Mouse (Mus musculus): ENCODE results near the gene Ndufaf1.

Ndufaf1 gene

GRCm38 (mm10) chr2:119618199-119618982, 44.2 kb downstream of the Ndufaf1 start, which contains the start of the genes Nusap1 and Oip5:
TSS of gene Nusap1 (plus strand) at chr2:119618298.
TSS of gene Oip5 (minus strand) at chr2:119618469.
- in situ Hi-C loops (cut with MboI, MseI), result no loop called here

- in situ Hi-C loops (cut with MboI, MseI), result no loop called here
Observed at GRCm38 (mm10) chr2:119617841-119618198, 44.8 kb downstream of the Ndufaf1 start.

- in situ Hi-C loops (cut with MboI, MseI), result no loop called here
Observed at GRCm38 (mm10) chr2:119607023-119607422, 55.6 kb downstream of the Ndufaf1 start.
